Mouse (Mus musculus): ENCODE measurements at regions not wholly inside any gene's neighbourhood (a gene's known extent, or its start where the extent isn't known, plus 50 kb on each side); places are given as distances from the start of the nearest gene placed in this dataset.

- no peak for TF ChIP-seq FLI1 (IDR thresholded peaks at IDR 0.05; ENCODE audit: low read length)
- TF ChIP-seq GATA1 (IDR thresholded peaks at IDR 0.05; ENCODE audit: borderline replicate concordance, low read length): no peak
Observed at GRCm38 (mm10) chr1:64198322-64198721, 76.2 kb upstream of the Klf7 start.
